Mouse (Mus musculus): ENCODE measurements at regions not wholly inside any gene's neighbourhood (a gene's known extent, or its start where the extent isn't known, plus 50 kb on each side); places are given as distances from the start of the nearest gene placed in this dataset.

GRCm38 (mm10) chr3:41284897-41285296, 202.1 kb upstream of the Pgrmc2 start:
- Histone ChIP-seq H3K36me3 (replicated peaks) (no peaks in the 10 kb centered on the region), H3K4me3 (ENCODE audit: low read depth, low read length) (no peak overlapping the region), H3K27me3 (ENCODE audit: insufficient read depth, low read length) (peaks cover 3% of the 10 kb centered on the region), H3K4me1 (ENCODE audit: insufficient read depth, low read depth, low read length) (no peaks in the 10 kb centered on the region), H3K9me3 (replicated peaks) (no peaks in the 10 kb centered on the region)
- ATAC-seq (ENCODE audit: extremely low read depth, insufficient number of reproducible peaks, low FRiP score, poor library complexity, severe bottlenecking), result no peak
- no peak for DNase-seq (ENCODE audit: low spot score)
- TF ChIP-seq TAL1 (conservative IDR thresholded peaks at IDR 0.05; ENCODE audit: low read depth, low read length) (no peak), POLR2AphosphoS5 (IDR thresholded peaks at IDR 0.05; ENCODE audit: insufficient replicate concordance, low read depth, low read length) (no peak), GATA1 (IDR thresholded peaks at IDR 0.05; ENCODE audit: borderline replicate concordance, low read length) (no peak), CTCF (IDR thresholded peaks at IDR 0.05; ENCODE audit: low read depth, low read length) (no peak), GATA2 (IDR thresholded peaks at IDR 0.05; ENCODE audit: borderline replicate concordance, low read depth, low read length) (no peak)

DNA sequence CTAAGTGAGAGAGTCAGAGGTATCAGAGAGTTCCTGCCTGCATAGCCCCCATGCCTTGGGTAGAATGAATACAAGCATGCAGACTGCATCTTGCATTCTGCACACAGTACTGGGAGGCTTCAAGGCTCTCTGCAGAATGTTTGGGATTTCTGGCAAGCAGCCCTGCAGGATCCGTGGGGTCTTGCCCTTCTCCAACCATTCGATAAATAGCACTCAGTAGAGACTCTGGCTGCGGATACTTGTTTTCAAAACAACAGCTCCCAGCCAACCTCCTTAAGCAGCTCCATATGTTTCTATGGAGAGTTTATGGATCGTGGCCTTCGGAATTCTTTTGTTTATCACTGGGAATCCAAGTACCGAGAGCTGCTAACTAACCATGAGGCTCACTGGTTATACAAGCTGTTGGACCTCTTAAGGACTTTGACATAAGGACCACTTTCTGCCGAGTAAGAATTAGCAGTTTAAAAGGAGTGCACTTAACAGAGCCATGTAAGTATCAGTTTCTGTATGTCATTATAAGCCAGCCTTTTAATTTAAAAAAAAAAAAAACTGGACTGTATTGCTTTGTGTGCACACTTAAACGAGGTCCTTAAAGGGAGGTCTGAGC, 199.7 kb upstream of the Pgrmc2 start:
- DNase-seq (ENCODE audit: low spot score) (no peak), ATAC-seq (ENCODE audit: extremely low read depth, insufficient number of reproducible peaks, low FRiP score, poor library complexity, severe bottlenecking) (no peak)
- TF ChIP-seq GATA1 (IDR thresholded peaks at IDR 0.05; ENCODE audit: borderline replicate concordance, low read length) (no peak), TAL1 (conservative IDR thresholded peaks at IDR 0.05; ENCODE audit: low read depth, low read length) (no peak), CTCF (IDR thresholded peaks at IDR 0.05; ENCODE audit: low read depth, low read length) (no peak), POLR2AphosphoS5 (IDR thresholded peaks at IDR 0.05; ENCODE audit: insufficient replicate concordance, low read depth, low read length) (no peak), GATA2 (IDR thresholded peaks at IDR 0.05; ENCODE audit: borderline replicate concordance, low read depth, low read length) (no peak)
- no peaks in the 10 kb centered on the region for H3K9me3 ChIP-seq (replicated peaks)
- H3K36me3 ChIP-seq (replicated peaks), result no peaks in the 10 kb centered on the region
- H3K27me3 ChIP-seq (ENCODE audit: insufficient read depth, low read length), result peaks cover 6% of the 10 kb centered on the region
- no peak overlapping the region for H3K4me3 ChIP-seq (ENCODE audit: low read depth, low read length)
- H3K4me1 ChIP-seq (ENCODE audit: insufficient read depth, low read depth, low read length), result no peaks in the 10 kb centered on the region

DNA sequence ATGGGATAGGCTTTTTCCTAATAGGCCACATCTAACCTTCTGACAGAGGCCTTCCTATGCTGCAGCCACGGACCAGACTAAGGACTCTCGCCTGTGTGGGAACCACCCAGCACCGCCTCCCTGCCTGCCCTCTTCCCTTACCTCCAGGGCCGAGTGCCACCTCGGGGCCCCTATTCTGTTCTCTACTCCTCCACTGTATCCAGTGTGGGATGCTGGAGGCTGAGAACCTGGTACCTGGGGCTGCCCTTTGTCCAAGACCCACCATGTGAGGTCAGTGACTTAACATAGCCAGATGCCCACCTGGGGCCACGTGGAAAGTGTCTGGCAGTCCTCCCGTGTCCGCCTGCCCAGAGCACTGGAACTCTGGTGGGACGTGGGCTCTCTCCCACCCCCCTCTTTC, 193.2 kb upstream of the Pgrmc2 start:
- Histone ChIP-seq H3K36me3 (replicated peaks) (no peaks in the 10 kb centered on the region), H3K4me3 (ENCODE audit: low read depth, low read length) (no peak overlapping the region), H3K4me1 (ENCODE audit: insufficient read depth, low read depth, low read length) (no peaks in the 10 kb centered on the region), H3K27me3 (ENCODE audit: insufficient read depth, low read length) (peaks cover 7% of the 10 kb centered on the region), H3K9me3 (replicated peaks) (no peaks in the 10 kb centered on the region)
- ATAC-seq (ENCODE audit: extremely low read depth, insufficient number of reproducible peaks, low FRiP score, poor library complexity, severe bottlenecking) (no peak), DNase-seq (ENCODE audit: low spot score) (no peak)
- TF ChIP-seq GATA1 (IDR thresholded peaks at IDR 0.05; ENCODE audit: borderline replicate concordance, low read length) (no peak), TAL1 (conservative IDR thresholded peaks at IDR 0.05; ENCODE audit: low read depth, low read length) (no peak), CTCF (IDR thresholded peaks at IDR 0.05; ENCODE audit: low read depth, low read length) (no peak), GATA2 (IDR thresholded peaks at IDR 0.05; ENCODE audit: borderline replicate concordance, low read depth, low read length) (no peak)

- ATAC-seq (ENCODE audit: extremely low read depth, insufficient number of reproducible peaks, low FRiP score, poor library complexity, severe bottlenecking) (no peak), DNase-seq (ENCODE audit: low spot score) (no peak)
- no peaks in the 10 kb centered on the region for H3K9me3 ChIP-seq (replicated peaks)
- no peak overlapping the region for H3K4me3 ChIP-seq (ENCODE audit: low read depth, low read length)
- H3K36me3 ChIP-seq (replicated peaks), result no peaks in the 10 kb centered on the region
- TF ChIP-seq CTCF (IDR thresholded peaks at IDR 0.05; ENCODE audit: low read depth, low read length) (no peak), GATA2 (IDR thresholded peaks at IDR 0.05; ENCODE audit: borderline replicate concordance, low read depth, low read length) (no peak), POLR2AphosphoS5 (IDR thresholded peaks at IDR 0.05; ENCODE audit: insufficient replicate concordance, low read depth, low read length) (no peak), TAL1 (conservative IDR thresholded peaks at IDR 0.05; ENCODE audit: low read depth, low read length) (no peak), GATA1 (IDR thresholded peaks at IDR 0.05; ENCODE audit: borderline replicate concordance, low read length) (no peak)
- H3K27me3 ChIP-seq (ENCODE audit: insufficient read depth, low read length), result peaks cover 6% of the 10 kb centered on the region
- no peaks in the 10 kb centered on the region for H3K4me1 ChIP-seq (ENCODE audit: insufficient read depth, low read depth, low read length)
Observed at GRCm38 (mm10) chr3:41268516-41268915, 185.7 kb upstream of the Pgrmc2 start.

- no peak for ATAC-seq (ENCODE audit: extremely low read depth, insufficient number of reproducible peaks, low FRiP score, poor library complexity, severe bottlenecking)
- Histone ChIP-seq H3K4me1 (ENCODE audit: insufficient read depth, low read depth, low read length) (no peaks in the 10 kb centered on the region), H3K4me3 (ENCODE audit: low read depth, low read length) (no peak overlapping the region)
Observed at GRCm38 (mm10) chr3:41266216-41266615, 183.4 kb upstream of the Pgrmc2 start.

DNA sequence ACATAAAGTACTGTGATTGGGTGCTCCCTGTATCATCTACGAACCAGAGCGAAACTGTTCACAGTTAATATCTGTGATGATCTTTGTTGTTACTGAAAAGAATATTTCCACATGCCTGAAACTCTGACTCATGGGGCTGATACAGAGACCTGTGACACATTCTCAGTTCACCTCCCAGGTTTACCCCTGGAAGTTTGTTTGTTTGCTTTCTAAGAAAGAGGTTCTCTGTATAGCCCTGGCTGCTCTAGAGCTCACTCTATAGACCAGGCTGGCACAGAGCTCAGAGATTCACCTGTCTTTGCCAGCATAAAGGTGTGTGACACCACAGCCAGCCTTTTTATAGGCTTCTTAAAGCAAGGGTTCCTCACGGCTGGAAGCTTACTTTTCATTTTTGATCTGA, 182.6 kb upstream of the Pgrmc2 start:
- no peaks in the 10 kb centered on the region for H3K4me1 ChIP-seq (ENCODE audit: insufficient read depth, low read depth, low read length)
- ATAC-seq (ENCODE audit: extremely low read depth, insufficient number of reproducible peaks, low FRiP score, poor library complexity, severe bottlenecking) (no peak), DNase-seq (ENCODE audit: low spot score) (no peak)
- peaks cover 10% of the 10 kb centered on the region for H3K27me3 ChIP-seq (ENCODE audit: insufficient read depth, low read length)
- TF ChIP-seq GATA1 (IDR thresholded peaks at IDR 0.05; ENCODE audit: borderline replicate concordance, low read length), result no peak
- TF ChIP-seq CTCF (IDR thresholded peaks at IDR 0.05; ENCODE audit: low read depth, low read length), result no peak
- no peak for TF ChIP-seq TAL1 (conservative IDR thresholded peaks at IDR 0.05; ENCODE audit: low read depth, low read length)
- TF ChIP-seq POLR2AphosphoS5 (IDR thresholded peaks at IDR 0.05; ENCODE audit: insufficient replicate concordance, low read depth, low read length), result no peak
- no peak for TF ChIP-seq GATA2 (IDR thresholded peaks at IDR 0.05; ENCODE audit: borderline replicate concordance, low read depth, low read length)
- H3K9me3 ChIP-seq (replicated peaks), result no peaks in the 10 kb centered on the region
- H3K4me3 ChIP-seq (ENCODE audit: low read depth, low read length), result no peak overlapping the region
- H3K36me3 ChIP-seq (replicated peaks), result no peaks in the 10 kb centered on the region

More at GRCm38 (mm10) chr3:41266216-41266615, 183.4 kb upstream of the Pgrmc2 start:
- Histone ChIP-seq H3K27me3 (ENCODE audit: insufficient read depth, low read length) (peaks cover 10% of the 10 kb centered on the region), H3K9me3 (replicated peaks) (no peaks in the 10 kb centered on the region), H3K36me3 (replicated peaks) (no peaks in the 10 kb centered on the region)
- TF ChIP-seq CTCF (IDR thresholded peaks at IDR 0.05; ENCODE audit: low read depth, low read length), result no peak
- no peak for TF ChIP-seq GATA1 (IDR thresholded peaks at IDR 0.05; ENCODE audit: borderline replicate concordance, low read length)
- TF ChIP-seq POLR2AphosphoS5 (IDR thresholded peaks at IDR 0.05; ENCODE audit: insufficient replicate concordance, low read depth, low read length), result no peak
- TF ChIP-seq TAL1 (conservative IDR thresholded peaks at IDR 0.05; ENCODE audit: low read depth, low read length), result no peak
- TF ChIP-seq GATA2 (IDR thresholded peaks at IDR 0.05; ENCODE audit: borderline replicate concordance, low read depth, low read length), result no peak
- no peak for DNase-seq (ENCODE audit: low spot score)
